Mouse (Mus musculus): Measurements from ENCODE around the gene Tmem161b.

DNA sequence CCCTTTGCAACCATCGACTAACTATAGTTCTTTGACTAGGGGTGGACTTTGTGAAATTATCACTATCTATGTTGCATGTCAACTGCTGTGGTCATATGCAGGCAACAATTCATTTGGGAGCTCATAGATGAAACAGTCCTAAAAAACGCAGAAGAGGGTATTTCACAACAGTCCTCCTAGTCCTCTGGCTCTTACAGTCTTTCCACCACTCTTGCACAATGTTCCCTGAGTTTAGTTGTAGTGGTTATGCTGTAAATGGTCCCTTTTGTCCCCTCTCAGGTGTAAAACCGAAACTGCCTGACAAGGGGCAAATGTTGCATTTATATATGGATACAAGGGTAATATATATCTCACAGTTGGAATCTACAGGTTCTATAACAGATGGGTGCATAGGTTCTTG is 29.4 kb upstream of the Tmem161b start:
- TF ChIP-seq USF1 (IDR thresholded peaks at IDR 0.05; ENCODE audit: low read depth), result no peak
- TF ChIP-seq MAX (IDR thresholded peaks at IDR 0.05; ENCODE audit: low read depth), result no peak
- TF ChIP-seq POLR2A (IDR thresholded peaks at IDR 0.05; ENCODE audit: insufficient read length, low read depth), result no peak
- TF ChIP-seq MYOG (IDR thresholded peaks at IDR 0.05; ENCODE audit: control insufficient read depth in 1 of 3, insufficient read depth in 1 of 3, insufficient read length in 2 of 3, low read depth in 2 of 3), result no peak
- no peak for TF ChIP-seq E2F4 (IDR thresholded peaks at IDR 0.05; ENCODE audit: insufficient read depth)
- TF ChIP-seq TCF3 (IDR thresholded peaks at IDR 0.05; ENCODE audit: insufficient read length, low read depth), result no peak

Measured in myocyte (in vitro differentiated cells).